Mouse (Mus musculus): ENCODE data around the gene Mtmr12.

Gene Mtmr12

GRCm38 (mm10) chr15:12235983-12236382 is 31.2 kb downstream of the Mtmr12 start:
- no peak for DNase-seq (ENCODE audit: low read depth)

- DNase-seq (ENCODE audit: low read depth), result no peak
Observed at GRCm38 (mm10) chr15:12236961-12237360, 32.1 kb downstream of the Mtmr12 start.

GRCm38 (mm10) chr15:12237539-12237938 is 32.7 kb downstream of the Mtmr12 start:
- no peak for DNase-seq (ENCODE audit: low read depth)

- no peak for DNase-seq (ENCODE audit: low read depth)
Observed at GRCm38 (mm10) chr15:12238337-12238736, 33.5 kb downstream of the Mtmr12 start.

- DNase-seq (ENCODE audit: low read depth), result no peak
Observed at GRCm38 (mm10) chr15:12240705-12241328, 36.0 kb downstream of the Mtmr12 start.

GRCm38 (mm10) chr15:12243792-12244191 is 39.0 kb downstream of the Mtmr12 start:
- DNase-seq (ENCODE audit: low read depth), result no peak

- peak; percentile 79 for DNase-seq (ENCODE audit: low read depth)
Observed at GRCm38 (mm10) chr15:12245580-12246359, 40.9 kb downstream of the Mtmr12 start.

GRCm38 (mm10) chr15:12246360-12247158 is 41.7 kb downstream of the Mtmr12 start:
- DNase-seq (ENCODE audit: low read depth), result no peak

GRCm38 (mm10) chr15:12247159-12247603 is 42.4 kb downstream of the Mtmr12 start:
- no peak for DNase-seq (ENCODE audit: low read depth)

GRCm38 (mm10) chr15:12248279-12248678 is 43.5 kb downstream of the Mtmr12 start:
- peak; percentile 72 for DNase-seq (ENCODE audit: low read depth)

GRCm38 (mm10) chr15:12250350-12250749 is 45.5 kb downstream of the Mtmr12 start:
- no peak for DNase-seq (ENCODE audit: low read depth)

- DNase-seq (ENCODE audit: low read depth), result no peak
Observed at GRCm38 (mm10) chr15:12251416-12252140, 46.8 kb downstream of the Mtmr12 start.

GRCm38 (mm10) chr15:12252141-12252489 is 47.3 kb downstream of the Mtmr12 start:
- no peak for DNase-seq (ENCODE audit: low read depth)

- no peak for DNase-seq (ENCODE audit: low read depth)
Observed at GRCm38 (mm10) chr15:12257730-12258494, 53.1 kb downstream of the Mtmr12 start.

GRCm38 (mm10) chr15:12263056-12263455 is 58.2 kb downstream of the Mtmr12 start:
- DNase-seq (ENCODE audit: low read depth), result no peak

GRCm38 (mm10) chr15:12266460-12266859 is 61.6 kb downstream of the Mtmr12 start:
- no peak for DNase-seq (ENCODE audit: low read depth)

- peak; percentile 71 for DNase-seq (ENCODE audit: low read depth)
Observed at GRCm38 (mm10) chr15:12268021-12268420, 63.2 kb downstream of the Mtmr12 start.

- no peak for DNase-seq (ENCODE audit: low read depth)
Observed at GRCm38 (mm10) chr15:12271340-12271739, 66.5 kb downstream of the Mtmr12 start.

GRCm38 (mm10) chr15:12273325-12274052 is 68.7 kb downstream of the Mtmr12 start:
- DNase-seq (ENCODE audit: low read depth), result no peak

- DNase-seq (ENCODE audit: low read depth), result peak; percentile 29
Observed at GRCm38 (mm10) chr15:12274053-12274769, 69.4 kb downstream of the Mtmr12 start.

Data from 416B (cell line).